Mouse (Mus musculus): ENCODE data around the gene Kiz.

DNA sequence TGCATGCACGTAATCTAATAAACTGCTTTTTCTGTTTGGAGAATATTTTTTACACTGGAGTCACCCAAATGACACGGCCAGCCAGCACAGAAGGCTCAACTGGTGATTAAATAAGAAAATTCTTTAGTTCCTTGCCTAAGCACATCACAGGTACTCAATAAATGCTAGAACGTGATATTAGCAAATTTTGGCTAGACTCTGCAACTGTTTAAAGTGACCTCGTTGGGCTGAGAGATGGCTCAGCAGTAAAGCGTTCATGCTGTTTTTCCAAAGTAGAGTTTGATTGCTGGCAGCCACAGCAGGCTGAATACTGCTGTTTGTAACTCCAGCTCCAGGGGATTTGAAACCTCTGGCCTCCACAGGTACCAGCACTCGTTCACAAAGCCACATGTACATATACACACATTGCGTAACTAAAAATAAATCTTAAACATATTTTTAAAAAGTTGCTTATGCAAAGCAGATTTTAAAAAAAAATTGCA, 156.5 kb downstream of the Kiz start:
- no peak for TF ChIP-seq CTCF (IDR thresholded peaks at IDR 0.05; ENCODE audit: low read depth)
- TF ChIP-seq EP300 (optimal IDR thresholded peaks at IDR 0.05): no peak

Measured in stomach, postnatal 0 days (tissue).